Mouse (Mus musculus) kidney, postnatal 10 days (tissue): ENCODE measurements around the gene Irf2.

ENCODE experiments used
- DNase-seq: peaks from one replicate; pipeline ENCODE4 v3.0.0; 2021; ENCODE audit warnings: mixed read lengths

The Irf2 gene

GRCm38 (mm10) chr8:46739003-46739949 is at the start of gene Irf2:
Gene Irf2 (plus strand): TSS chr8:46739732.
- DNase-seq, result peak; percentile 94

- DNase-seq, result no peak
These were observed 49.4 kb upstream of the Irf2 start for GRCm38 (mm10) chr8:46690111-46690510.

DNA sequence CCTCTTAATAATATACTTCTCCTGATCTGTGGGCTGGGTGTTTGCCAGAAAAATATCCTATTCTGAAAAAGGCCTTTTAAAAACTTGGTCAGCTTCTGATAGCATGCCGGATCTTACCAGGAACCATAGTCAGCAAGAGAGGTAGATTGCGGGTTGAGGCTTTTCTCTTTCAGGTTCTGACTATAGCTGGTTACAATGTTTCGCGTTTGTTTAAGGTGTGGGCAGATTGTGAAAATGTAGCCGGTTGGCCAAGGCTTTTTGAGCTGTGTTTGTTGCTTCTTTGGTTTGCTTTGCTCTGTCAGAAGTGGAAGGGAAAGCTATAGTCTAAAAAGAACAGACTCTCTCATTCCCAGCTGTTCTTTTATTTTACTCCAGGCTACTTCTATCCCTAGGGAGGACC is 49.0 kb upstream of the Irf2 start:
- no peak for DNase-seq

DNA sequence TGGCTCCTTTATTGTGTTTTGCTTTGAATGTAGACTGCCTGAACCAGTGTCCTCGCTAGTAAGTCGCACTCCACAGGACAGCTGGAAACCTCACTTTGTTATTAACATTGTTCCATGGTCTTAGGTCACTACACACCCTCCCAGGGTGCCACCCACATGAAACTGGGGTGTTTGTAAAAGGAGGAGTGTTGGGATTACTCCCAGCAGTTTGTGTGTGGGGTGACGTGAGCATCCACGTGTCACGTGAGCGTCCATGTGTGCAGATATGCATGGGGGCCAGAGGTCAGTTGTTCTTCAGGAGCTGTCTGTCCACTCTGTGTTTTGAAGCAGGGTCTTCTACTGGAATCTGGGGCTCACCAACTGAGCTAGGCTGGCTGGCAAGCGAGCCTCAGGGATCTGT is 48.2 kb upstream of the Irf2 start:
- DNase-seq, result peak; percentile 16

DNA sequence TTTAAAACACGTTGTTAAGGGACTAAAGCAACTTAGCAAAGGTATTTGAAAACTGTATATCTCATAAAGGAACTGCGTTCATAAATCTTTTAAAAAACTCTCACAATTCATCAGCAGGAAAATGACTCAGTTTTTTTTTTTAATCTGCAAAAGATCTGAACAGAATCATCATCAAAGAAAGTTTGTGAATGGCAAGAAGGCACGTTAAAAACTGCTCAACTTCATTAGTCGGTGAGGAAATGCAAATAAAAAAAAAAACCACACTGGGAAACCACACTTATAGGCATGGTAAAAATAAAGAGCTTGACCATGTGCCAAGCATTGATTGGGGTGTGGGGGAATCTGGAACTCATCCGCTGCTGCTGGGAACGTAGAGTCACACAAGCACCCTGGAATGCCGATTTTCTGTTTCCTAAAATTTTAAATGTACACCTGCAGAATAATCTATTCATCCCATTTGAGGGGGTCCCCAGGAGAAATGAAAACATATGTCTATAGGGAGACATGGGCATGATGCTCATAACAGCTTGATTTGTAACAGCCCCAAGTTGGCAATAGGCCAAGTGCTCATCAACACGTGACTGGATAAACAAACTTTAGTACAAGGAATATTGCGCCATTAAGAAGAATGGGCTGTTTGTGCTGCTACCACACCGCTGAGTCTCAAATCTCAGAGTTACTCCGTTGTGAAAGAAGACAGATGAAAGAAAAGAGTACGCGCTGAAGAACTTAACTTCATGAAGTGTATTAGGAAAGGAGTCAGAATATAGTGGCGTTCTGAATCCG is 43.1 kb upstream of the Irf2 start:
- no peak for DNase-seq

DNA sequence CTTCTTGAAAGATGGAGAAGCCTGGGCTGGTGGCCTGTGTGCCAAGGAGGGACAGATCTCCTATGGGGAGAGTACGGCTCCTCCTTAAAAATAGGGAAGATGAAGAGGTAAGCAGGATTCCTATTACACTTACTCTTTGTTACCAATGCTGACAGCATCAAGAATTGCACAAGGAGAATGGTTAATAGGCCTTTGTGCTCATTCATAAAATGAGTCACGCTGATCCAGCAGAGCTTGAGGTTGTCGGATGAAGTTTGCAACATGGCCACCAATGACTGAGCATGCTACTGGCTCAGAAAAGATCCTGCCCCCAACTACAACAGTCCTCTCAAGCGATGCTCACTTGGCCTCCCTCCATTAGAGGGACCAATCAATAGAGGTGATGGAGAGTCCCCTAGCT is 42.0 kb upstream of the Irf2 start:
- DNase-seq, result no peak

GRCm38 (mm10) chr8:46698162-46698561 is 41.4 kb upstream of the Irf2 start:
- DNase-seq, result no peak

DNA sequence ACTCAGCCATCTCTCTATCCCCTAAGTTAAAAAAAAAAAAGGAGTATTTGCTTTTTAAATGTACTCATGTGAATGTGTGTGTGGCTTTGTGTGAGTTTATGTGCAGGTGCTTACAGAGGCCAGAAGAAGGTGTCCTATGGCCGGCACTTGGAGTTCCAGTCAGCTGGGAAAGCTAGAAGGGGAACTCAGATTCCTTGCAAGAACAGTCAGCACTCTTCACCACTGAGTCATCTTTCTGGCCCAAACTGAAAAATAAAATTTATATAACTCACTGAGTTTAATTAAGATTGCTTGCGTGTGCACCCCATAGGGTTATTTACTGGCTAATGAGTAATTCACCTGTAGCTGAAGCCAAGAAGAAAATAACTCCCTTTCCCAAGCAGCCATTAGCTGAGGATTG is 34.4 kb upstream of the Irf2 start:
- DNase-seq, result no peak

DNA sequence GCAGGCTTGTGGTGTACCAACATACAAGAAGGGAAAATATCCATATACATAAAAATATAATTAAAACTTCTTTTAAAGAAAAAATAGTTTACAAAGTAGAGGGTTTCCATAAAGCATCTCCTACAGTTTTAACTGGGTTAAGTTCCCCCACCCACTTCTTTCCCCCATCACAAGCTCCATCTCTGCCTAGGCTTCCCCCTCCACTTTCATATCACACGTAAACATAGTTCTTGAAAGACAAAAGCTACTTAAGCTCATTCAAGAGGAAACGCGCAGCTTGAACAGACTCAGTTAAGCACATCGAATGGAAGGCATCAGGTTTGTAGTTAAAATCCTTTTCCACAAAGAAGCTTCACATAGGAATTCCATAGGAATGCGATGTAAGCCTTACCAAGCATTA is 32.8 kb upstream of the Irf2 start:
- no peak for DNase-seq

GRCm38 (mm10) chr8:46709302-46709701 is 30.2 kb upstream of the Irf2 start:
- DNase-seq, result no peak

DNA sequence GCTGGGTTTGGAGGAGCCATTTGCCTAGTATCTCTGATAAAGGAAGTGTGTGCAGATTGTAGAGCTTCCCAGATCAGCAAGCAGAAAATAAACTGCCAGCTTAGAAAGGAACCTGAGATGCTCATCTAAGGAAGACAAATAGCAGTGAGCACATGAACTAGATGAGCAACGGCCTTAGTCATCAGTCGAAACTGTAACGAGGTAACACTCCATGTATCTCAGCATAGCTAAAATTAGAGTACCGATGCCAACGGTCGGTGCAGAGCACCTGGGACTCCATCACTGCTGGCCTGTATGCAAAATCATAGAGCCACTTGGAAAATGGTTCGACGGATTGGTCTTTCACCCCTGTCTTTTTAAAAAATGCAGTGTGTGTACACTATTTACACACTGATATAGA is 29.2 kb upstream of the Irf2 start:
- no peak for DNase-seq

GRCm38 (mm10) chr8:46711496-46711895 is 28.0 kb upstream of the Irf2 start:
- DNase-seq, result no peak

DNA sequence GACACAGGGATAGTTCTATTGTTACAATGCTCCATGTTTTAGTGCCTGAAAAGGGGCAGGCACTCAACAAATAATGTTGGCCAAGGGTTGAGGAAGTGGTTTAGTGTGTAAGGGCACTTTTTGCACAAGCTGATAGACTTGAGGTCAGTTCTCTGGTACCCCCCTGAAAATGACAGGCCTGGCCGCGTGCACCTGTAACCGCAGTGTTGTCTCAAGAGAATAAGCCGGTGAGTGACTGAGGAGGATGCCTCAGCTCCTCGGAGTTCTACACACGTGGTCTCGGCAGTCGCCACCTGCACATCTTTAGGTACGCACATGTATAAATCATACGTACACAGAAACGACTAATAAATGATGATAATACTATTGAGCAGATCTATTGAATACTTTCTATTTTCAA is 26.4 kb upstream of the Irf2 start:
- no peak for DNase-seq

DNA sequence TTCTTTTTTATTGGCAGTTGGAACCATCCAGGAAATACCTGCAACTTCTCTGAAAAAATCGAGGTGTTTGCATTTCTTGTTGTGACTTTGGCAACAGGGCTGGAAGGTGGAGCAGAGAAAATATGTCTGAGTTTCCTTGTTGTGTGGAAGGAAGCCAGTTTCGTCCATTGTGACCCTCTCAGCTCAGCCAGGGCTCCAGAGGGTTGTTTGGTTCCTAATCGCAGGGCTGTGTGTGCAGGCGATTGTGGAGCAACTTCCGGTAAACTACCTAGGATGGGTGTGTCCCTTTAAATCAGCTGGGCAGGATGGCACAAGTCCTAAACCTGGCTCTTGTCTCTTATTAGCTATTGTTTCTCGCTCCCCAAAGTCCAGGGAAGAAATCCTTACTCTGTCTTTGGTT is 25.7 kb upstream of the Irf2 start:
- DNase-seq, result peak; percentile 13

DNA sequence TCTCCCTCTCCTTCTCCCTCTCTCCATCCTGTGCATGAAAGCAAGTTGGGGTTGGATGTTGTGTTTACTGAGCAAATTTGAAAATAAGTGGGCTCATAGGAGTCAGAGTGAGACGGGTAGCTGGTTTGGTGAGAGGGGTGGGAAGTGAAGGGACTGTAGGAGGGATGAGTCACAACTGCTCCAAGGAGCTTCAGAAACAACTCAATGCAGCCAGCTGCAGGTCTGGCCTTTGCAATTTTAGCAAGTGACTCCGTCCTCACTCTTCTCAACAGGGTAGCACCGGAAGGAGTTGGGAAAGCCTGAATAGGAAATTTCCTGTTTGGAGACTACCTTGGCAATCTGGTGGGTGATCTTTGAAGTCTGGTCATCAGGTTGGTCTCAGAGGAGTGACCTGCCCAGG is 25.1 kb upstream of the Irf2 start:
- no peak for DNase-seq

GRCm38 (mm10) chr8:46716477-46716876 is 23.1 kb upstream of the Irf2 start:
- no peak for DNase-seq

DNA sequence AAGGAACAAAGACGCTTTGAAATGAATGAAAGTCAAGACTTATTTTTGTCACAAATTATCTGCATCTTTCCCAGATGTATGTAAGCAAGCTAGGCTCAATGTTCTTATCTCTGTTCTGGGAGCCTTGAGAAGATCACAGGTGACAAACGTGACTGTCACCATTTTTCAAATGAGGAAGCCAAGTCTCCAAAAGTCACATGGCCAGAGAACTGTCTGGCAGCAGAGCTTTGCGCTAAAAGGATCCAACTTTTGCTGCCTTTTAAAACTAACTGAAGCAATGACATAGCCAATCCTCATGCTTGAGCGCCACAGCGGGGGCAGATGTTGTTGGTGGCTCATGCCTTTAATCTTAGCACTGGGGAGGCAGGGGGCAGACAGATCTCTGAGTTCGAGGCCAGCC is 22.4 kb upstream of the Irf2 start:
- no peak for DNase-seq

DNA sequence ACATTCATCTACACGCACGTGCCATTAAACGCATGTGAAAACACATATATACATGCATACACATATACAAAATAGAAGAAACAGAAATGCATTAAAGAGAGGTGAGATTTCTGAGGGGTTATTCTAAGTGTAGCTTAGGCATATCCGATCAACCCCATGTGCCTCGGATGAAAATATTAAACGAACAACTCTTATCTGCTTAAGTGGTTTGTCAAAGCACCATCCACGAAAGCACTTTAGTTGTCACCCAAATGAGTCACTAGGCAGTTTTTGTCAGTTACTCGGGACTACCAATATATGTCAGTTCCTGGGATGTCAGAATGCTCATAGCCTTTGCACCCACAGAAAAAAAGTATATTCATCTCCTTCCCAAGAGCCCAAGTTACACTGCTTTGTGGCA is 21.2 kb upstream of the Irf2 start:
- DNase-seq, result no peak

DNA sequence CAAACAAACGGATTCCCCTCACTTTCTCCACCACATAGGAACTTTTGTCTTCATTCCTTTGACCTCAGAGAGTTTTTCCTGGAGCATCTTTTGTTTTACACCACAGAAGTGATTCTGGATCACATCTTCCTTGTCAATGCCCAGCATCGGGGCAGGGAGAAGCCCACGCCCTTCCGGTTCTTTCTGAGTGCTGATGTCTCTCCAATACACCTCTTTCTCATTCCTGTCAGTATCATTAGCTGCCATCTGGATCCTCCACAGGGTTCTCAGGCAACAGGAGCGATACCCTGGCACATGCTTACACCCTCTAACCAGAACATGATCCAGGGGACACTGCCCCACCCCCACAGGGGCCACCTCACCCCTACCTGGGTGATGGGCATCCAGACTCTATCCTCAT is 20.8 kb upstream of the Irf2 start:
- no peak for DNase-seq

GRCm38 (mm10) chr8:46720656-46721055 is 18.9 kb upstream of the Irf2 start:
- no peak for DNase-seq

GRCm38 (mm10) chr8:46721065-46721845 is 18.3 kb upstream of the Irf2 start:
- no peak for DNase-seq

DNA sequence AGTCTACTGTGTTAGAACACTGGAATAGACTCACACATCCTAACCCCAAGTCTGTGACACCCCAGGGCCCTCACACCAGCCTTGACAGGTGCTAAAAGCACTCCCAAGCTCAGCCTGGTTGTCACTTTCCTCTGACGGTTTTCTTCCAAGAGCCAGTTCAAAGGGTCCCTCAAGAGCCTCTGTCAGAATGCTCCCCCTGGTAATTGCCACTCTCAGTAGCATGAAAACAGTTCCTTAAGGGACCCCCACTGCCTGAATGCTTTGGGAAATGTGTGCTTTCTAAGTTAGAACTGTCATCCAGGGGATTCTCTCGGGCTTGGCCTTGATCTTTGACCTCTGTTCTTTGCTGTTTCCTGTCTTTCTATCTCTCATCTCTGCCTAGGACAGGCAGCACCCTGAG is 17.0 kb upstream of the Irf2 start:
- no peak for DNase-seq

DNA sequence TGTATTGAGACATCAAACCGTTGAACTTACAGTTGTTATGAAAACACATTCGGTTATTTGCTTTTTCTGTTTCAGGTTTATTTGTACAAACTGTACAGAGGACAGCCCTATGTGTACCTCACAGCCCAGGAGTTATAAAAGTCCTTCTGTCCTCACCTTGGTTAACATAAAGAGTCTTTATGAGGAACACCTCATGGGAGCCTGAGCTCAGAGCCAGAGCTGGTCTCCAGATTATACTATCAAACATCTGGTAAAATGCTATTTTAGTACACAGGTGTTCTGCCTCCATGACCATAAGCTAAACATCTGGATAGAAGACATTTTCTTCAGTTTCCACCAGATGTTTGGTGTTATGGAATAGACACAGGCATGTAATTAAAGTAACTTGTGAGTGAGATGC is 13.1 kb upstream of the Irf2 start:
- no peak for DNase-seq
